Mouse (Mus musculus): ENCODE results near the gene Sdhaf3.

DNA sequence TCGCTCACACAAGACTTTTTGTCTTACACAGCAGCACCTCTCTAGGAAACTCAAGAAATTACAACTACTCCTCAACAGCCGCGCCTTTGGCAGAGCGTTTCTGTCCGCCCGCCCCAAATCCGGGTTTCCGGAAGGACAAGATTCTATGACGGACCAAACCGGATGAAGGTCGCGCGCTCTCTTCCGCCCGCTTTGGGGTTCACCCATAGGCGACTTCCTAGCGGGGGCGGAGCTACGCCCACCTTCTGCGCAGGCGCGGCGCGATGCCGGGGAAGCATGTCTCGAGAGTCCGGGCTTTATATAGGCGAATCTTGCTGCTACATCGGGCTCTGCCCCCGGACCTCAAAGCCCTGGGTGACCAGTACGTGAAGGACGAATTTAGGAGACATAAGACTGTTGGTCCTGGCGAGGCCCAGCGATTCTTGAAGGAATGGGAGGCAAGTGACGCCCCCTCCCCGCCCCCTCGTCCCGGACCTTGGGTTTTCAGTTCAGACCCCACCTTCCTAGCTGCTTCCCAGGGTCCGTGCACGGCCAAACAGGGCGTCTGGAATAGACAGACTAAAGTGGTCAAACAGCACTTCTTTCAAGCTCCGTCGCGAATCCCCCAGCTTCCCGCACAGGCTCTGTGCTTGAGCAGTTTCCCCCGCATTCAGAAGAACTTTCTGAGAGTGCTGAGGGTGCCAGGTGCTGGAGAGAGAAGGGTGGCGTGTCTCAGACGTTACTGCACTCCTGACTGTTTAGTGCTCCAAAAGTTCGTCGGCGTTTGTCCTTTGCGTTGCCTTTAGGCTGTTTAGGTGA lies at the start of gene Sdhaf3:
- TF ChIP-seq CTCF (conservative IDR thresholded peaks at IDR 0.05; ENCODE audit: low read length) = no peak
- TF ChIP-seq POU5F1 (IDR thresholded peaks at IDR 0.05; ENCODE audit: borderline replicate concordance, low read length) = no peak
- TF ChIP-seq NANOG (IDR thresholded peaks at IDR 0.05; ENCODE audit: borderline replicate concordance, low read length) = no peak

Data from E14TG2a.4 (cell line).